Mouse (Mus musculus): ENCODE results near the gene Gm37240.
A peak's percentile ranks its signal among the peaks of the same experiment; 100 is the strongest.
"Not testable (repeated sequence)": the region's sequence is repeated elsewhere in the genome, so short reads cannot be mapped to it uniquely, and the experiment has no call there.

Gm37240 gene

GRCm38 (mm10) chr3:85573216-85573863 lies 314.0 kb downstream of the Gm37240 start:
- DNase-seq (ENCODE audit: low spot score in 2 of 2) = no peak

GRCm38 (mm10) chr3:85572502-85572901 lies 314.8 kb downstream of the Gm37240 start:
- not testable (repeated sequence) for DNase-seq (ENCODE audit: low spot score in 2 of 2)

GRCm38 (mm10) chr3:85571276-85571675 lies 316.0 kb downstream of the Gm37240 start:
- peak; percentile 46 to 76 for DNase-seq (ENCODE audit: low spot score in 2 of 2)

DNA sequence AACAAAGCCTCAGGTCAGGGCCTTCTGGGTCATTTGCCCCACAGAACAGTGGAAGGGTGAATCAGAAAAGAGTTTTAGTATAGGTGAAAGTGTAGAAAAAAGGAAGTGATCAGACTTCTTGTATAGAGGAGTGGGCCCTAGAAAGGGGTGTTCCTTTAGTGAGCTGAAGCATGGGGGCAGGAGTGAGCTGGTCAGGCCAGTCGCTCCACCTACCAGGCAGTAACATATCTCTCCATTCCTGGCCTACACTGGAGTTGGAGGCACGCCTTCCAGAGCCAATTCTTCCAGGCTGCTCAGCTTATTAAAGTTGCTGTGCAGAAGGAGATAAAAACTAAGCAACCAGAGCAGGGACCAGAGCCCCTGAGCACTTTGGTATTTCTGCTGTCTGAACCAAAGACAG lies 322.7 kb downstream of the Gm37240 start:
- no peak for DNase-seq (ENCODE audit: low spot score in 2 of 2)

DNA sequence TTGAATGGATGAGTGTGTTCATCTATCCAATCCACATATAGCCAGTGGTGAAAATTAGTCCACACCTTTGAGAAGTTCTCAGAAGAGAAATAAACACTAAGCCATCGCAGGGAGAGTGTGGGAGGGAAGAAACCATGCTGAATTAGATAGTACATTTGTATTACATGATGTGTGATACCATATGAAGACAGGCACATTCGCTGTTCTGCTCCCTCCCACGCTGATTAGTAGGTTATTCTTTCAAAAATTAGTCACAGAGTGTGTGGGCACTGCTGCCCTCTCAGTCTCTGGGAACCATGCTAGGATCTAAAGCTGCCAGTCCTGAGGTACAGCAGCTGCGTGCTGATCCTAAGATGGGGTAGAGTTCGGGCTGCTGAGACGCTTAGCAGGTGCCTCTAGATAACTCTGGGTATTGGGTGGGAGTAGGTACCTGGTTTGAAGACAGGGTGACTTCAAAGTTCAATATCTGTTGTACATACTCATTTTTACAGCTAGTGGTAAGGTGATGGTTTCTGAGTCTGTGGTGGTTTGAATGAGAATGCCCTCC lies 333.5 kb downstream of the Gm37240 start:
- no peak for DNase-seq (ENCODE audit: low spot score in 2 of 2)

DNA sequence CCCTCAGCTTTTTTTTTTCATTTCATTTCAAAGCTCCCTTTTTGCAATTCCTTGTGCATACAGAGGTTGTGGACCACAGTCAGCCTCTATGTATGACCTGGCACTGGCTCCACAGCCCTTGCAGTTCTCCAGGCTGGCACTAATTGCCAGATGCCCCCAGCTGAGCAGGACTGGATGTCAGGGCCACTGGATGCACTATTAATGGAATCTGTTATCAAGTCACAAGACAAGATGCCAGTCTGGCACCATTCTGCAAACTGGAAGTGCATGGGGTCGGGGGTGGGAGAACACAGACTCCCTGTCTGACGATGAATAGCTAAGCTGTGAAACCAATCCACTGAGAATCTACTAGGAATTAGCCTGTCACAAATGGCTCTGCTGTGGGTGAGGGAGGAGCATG lies 336.0 kb downstream of the Gm37240 start:
- peak; percentile 65 to 78 for DNase-seq (ENCODE audit: low spot score in 2 of 2)

DNA sequence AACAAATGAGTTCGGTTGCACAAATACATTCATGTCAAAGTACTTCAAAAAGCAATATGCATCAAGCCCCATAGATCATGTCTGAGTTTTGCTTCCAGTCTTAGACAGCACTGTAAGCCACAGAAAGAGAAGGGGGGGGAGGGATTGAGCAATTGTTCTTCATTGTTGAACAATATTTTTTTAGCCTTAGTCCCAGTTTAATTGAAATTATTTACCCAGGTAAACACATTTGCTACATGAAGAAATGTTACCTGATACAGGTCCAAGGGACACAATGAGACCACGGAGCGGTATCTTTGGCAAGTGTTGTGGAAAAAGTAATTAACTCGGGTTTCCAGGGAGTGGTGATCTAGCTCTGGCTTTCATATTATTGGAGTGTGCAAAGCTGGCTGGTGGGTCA lies 337.0 kb downstream of the Gm37240 start:
- DNase-seq (ENCODE audit: low spot score in 2 of 2) = no peak

DNA sequence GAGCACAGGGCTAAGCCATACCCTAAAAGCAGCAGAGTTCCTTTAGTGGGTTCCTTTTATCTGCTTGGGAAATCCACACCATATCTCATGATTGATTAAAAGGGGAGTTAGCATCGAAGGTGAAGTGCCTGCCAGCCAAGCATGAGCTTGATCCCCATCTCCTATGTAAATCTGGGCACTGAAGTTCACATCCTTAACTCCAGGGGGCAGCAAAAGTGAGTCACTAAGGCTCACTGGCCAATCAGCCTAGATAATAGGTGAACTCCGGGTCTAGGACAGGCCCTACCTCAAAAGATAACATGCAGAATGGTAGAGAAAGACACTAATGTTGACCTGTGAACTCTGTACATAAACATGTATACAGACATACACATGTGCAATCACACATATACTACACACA lies 343.7 kb downstream of the Gm37240 start:
- DNase-seq (ENCODE audit: low spot score in 2 of 2) = no peak

DNA sequence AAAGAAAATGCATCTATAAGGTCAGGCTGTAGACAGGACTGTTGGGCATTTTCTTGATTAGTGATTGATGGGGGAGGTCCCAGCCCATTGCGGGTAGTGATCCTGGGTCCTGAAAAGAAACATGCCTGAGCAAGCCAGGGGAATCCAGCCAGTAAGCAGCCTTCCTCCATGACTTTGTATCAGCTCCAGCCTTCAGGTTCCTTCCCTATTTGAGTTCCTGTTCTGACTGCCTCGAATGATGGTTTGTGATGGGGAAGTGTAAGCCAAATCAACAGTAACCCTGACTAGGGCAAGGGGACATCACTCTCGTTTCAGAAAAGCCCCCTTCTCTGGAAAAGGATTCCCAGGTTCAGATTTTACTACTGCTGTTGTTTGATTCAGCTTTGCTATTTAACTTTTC lies 344.6 kb downstream of the Gm37240 start:
- DNase-seq (ENCODE audit: low spot score in 2 of 2) = no peak

- no peak for DNase-seq (ENCODE audit: low spot score in 2 of 2)
These were observed 351.4 kb downstream of the Gm37240 start for GRCm38 (mm10) chr3:85535621-85536520.

- DNase-seq (ENCODE audit: low spot score in 2 of 2) = no peak
These were observed 352.3 kb downstream of the Gm37240 start for GRCm38 (mm10) chr3:85535042-85535441.

DNA sequence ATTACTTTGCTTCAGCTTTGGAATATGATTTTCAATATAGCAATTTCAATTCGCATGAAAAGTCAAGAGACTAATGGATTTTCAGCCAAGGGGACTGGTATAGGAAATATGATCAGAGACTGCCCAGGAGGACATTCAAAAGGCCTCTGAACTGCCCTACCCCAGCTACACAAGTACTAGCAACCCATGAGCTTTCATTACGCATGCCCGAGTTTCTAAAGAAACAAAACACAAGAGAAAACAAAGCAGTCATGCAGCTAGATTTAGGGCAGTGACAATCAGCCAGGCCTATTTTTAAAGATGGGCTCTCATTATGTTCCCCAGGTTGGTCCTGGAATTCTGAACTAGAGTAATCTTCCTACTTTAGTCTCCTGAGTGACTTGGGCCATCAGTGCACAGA lies 354.9 kb downstream of the Gm37240 start:
- peak in 1 of 2 experiments; percentile 12 for DNase-seq (ENCODE audit: low spot score in 2 of 2)

- no peak for DNase-seq (ENCODE audit: low spot score in 2 of 2)
These were observed 356.6 kb downstream of the Gm37240 start for GRCm38 (mm10) chr3:85530601-85531161.

DNA sequence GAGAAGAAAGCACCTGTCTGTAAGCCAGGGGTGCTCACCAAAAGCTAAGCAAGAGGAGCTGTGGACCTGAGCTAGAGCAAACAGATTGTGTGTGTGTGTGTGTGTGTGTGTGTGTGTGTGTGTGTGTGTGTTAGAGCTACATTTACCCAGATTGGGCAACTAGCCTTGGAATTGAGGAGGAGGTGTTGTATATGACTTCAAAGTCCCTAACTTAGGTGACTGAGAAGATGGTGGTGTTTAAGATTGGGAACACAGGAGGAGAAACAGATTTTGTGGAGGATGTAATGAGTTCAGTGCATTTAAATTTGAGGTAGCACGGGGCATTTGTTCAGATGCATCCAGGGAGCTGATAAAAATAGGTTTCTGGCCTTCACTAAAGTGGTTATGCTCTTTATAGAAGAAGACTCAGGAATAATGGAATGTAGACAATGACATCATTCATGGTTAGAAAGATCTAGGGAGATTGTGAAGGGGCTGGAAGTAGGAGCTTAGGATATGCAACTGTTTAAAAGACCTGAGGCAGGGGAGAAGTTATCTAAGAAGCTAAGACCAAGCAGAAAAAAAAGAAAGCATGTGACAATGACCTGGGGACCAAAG lies 365.9 kb downstream of the Gm37240 start:
- no peak for DNase-seq (ENCODE audit: low spot score in 2 of 2)

GRCm38 (mm10) chr3:85518668-85519067 lies 368.6 kb downstream of the Gm37240 start:
- peak; percentile 49 to 72 for DNase-seq (ENCODE audit: low spot score in 2 of 2)

- peak; percentile 79 to 84 for DNase-seq (ENCODE audit: low spot score in 2 of 2)
These were observed 369.2 kb downstream of the Gm37240 start for GRCm38 (mm10) chr3:85518072-85518471.

DNA sequence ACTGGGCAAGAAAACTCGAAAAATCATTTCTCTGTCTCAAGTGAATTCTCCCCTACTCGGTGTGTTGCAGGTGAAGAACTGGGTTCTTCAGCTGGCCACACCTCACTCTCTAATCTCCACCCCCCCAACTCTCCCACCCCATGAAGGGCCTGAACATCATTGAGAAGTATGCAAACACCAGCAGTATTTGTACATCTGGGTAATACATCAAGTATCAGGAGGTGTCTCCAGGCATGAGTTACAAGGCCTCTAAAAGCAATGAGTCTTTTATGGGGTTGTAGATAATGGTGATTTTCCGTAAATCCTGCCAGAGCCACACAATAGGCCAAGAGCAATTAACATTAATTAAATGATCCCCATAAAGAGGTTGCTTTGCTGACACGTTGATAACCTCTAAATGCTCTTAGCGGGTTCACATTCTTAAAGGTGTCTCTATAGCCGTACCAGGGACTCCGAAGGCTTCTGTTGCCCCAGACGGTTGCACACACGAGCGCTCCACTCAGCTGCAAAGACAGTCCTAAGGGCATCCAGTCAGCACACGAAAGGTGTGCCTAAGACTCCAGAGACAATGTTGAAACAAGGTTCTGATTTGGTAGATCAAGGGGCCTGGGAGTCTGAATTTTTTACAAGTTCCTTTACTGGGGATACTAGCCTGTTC lies 370.4 kb downstream of the Gm37240 start:
- no peak for DNase-seq (ENCODE audit: low spot score in 2 of 2)

DNA sequence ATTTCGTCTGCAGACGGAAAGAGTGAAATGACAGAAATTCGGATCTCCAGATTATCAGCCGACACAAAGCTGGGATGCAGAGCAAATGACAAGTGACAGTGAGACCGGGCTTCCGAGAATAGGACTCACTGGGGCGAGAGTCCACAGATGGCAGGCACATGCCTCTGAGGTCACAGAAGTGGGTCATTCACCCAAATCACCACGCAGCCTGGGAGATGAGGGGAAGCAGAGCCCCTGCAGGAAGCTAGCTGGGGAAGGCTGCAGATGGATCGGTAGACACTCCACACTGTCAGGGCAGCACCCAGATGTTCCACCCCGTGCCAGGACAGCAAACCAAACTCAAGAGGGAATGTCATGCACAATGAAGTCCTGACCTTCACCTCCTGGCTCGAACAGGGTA lies 372.6 kb downstream of the Gm37240 start:
- DNase-seq (ENCODE audit: low spot score in 2 of 2) = peak; percentile 14 to 18

- DNase-seq (ENCODE audit: low spot score in 2 of 2) = no peak
These were observed 378.5 kb downstream of the Gm37240 start for GRCm38 (mm10) chr3:85508717-85509279.

- no peak for DNase-seq (ENCODE audit: low spot score in 2 of 2)
These were observed 387.2 kb downstream of the Gm37240 start for GRCm38 (mm10) chr3:85500096-85500495.

GRCm38 (mm10) chr3:85496146-85496545 lies 391.2 kb downstream of the Gm37240 start:
- DNase-seq (ENCODE audit: low spot score in 2 of 2) = no peak

Data from heart, adult 9 months (tissue).